Mouse (Mus musculus) adrenal gland, adult 2 months (tissue): ENCODE measurements at regions not wholly inside any gene's neighbourhood (a gene's known extent, or its start where the extent isn't known, plus 50 kb on each side); places are given as distances from the start of the nearest gene placed in this dataset.

ENCODE experiments used
- DNase-seq: peaks from one replicate; pipeline ENCODE4 v3.0.0; 2021

DNA sequence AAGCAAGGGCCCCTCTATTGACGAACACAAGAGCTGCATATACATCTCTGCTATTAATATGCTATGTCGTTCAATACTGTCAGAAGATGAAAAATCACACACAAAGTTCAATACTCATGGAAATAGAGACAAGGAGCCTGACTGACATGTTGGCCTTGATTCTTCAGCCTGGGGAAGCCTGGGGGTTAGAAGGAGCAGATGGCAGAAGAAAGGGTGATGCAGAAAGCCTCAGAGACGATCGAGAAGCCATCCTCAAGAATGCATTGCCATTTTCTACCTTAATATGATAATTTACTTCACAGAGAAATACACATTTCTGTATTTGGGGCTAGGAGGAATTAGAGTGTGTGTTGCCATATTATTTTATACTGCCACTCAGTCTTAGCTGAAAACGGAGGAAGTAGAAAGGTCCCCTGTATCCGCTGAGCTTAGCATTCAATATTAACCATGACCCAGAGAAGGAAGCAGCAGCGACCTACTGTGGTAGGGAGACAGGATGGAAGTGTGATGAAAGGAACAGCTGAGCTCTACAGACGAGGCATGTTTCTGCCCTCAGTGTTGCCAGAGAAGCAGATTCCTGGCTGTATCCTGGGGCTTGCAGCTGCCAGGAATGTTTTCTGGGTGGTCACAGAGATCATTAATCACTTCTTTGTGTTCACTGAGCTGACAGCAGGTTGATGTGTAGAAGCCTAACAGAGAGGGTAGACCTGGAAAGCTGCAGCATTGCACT, 105.2 kb downstream of the Lrig3 start:
- DNase-seq: no peak

DNA sequence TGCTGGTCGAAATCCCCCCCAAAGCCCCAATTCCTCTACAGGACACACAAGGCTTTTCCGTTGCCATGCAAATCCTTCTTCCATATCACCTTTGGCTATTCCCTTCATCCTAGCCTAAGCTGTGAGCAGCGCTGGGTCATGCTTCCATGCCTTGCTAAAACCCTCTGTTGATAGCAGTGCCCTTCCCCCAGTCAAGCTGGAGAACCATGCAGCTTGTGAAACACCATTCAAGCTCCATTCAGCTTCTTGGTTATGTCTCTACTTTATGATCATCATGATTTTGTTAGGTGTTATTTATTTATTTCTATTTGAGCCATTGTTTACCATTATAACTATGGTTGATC, 105.7 kb downstream of the Lrig3 start:
- DNase-seq: no peak

DNA sequence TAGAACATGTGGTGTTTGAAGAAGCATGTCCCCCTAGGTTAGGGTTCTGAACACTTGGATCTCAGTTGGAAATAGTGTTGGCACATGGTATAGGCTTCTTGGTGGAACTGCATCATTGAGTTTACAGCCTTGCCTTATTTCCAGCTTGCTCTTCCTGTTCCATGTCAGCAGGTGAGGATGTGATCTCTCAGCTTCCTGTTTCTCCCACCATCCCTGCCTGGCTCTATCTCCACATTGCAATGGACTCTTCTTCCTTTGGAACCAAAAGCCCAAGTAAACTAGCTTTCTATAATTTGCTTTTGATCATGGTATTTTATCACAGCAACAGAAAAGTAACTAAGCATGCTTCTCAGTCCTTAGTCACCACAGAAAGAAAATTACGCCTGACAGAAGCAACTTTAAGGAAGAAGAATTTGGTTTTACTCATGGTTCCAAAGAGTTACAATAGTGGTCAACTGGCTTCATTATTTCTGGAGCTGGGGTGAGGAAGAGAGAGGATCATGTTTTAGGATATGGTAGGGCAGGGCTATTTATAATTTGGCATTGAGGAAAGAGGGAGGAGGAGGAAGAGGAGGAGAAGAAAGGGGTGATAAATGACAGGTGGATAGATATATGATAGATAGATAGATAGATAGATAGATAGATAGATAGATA, 111.5 kb downstream of the Lrig3 start:
- DNase-seq: no peak

DNA sequence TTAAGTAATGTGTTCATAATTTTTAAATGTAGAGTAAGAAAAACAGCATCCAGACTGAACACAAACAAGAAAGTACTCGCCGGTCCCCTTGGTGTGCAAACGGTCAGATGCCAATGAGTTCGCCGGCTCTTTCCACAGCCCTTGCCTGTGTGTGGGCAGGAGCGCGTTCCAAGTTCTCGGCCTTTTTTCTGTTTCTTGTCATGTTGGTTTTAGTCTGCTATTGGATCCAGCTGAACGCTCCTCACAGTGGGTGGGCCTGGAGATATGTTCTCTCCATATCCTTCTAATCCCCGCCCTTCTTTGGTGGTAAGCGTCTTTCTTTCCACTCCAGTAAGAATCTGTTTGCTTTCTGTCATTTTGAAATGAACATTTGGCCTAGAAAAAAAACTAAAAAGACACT, 116.6 kb downstream of the Lrig3 start:
- DNase-seq: no peak

DNA sequence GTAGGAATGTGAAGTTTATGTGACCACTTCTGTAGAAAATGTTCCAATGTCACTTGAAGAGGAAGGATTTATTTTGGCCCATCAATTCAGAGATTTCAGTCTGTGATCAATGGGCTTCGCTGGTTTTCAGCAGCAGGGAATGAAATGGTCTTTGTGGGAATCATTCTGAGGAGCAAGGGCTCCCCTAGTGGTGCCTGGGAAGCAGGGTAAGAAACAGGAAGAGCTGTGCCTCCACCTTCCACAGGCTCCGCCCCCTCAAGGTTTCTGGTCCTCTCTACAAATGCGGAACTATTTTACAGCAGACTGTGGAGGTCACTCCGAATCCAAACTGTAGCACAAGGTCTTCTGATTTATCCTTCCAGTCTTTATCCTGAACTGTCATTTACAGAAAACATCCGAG, 120.7 kb downstream of the Lrig3 start:
- no peak for DNase-seq

DNA sequence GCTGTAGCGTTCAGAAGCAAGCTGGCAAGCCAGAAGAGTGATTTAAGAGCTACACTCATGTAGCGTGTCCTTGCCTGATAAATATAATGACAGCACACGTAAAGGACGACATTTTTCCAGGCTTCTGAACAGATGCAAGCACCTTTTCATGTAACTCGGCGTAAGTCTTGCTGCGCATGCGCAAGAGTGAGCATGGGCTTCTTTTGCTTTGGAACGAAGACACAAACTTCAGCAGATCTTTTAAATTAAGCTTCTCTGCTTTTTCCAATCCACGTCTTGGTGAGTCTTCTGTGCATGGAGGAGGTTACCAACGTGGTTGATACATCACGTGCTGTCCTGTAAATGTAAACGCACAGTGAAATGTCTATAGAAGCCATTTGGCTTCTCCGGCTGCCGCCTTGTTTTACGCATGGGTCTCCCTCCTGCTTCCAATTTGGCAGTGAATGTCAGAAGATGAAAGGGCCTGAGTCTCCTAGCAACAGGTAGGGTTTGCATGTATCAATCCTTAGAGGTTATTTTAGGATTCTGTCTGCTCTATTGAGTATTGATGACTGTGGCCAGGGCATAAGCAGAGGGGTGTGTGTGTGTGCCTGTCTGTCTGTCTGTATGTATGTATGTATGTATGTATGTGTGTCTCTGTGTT, 128.4 kb downstream of the Lrig3 start:
- DNase-seq: no peak

DNA sequence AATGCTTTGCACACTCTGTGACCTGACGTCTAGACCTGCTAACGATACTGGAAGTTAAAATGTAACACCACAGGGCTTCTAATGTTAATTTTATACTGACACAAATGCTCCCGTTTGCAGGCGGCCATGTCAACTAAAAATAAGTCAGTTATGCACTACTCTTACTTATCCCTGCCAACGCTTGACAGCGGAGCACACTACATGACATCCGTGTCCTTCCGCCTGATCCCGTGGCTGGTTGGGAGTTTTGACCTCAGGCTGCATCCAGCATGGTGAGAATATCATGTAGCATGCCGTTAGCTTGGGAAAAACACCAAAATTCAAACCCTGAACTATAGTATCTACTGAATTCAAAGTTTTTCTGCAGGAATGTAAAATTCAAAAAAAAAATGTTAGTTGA, 131.9 kb downstream of the Lrig3 start:
- no peak for DNase-seq

DNA sequence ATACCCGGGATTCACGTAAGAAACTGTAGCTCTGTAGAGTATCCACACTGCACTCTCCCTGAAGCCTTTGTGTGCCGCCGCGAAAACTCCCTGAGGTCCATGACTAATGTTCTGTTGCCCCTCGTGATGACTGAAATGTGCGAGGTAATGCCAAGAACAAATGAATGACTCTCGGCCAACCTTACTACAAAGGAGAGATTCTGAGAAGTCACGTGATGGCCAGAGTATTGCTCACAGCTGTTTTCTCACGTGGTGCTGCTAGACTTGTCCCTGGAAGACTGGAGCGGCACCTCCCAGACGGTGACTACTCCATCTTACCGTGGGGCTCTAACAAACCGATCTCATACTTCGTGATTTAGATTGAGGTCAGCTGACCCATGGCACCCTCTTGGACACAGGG, 136.9 kb downstream of the Lrig3 start:
- DNase-seq: no peak

DNA sequence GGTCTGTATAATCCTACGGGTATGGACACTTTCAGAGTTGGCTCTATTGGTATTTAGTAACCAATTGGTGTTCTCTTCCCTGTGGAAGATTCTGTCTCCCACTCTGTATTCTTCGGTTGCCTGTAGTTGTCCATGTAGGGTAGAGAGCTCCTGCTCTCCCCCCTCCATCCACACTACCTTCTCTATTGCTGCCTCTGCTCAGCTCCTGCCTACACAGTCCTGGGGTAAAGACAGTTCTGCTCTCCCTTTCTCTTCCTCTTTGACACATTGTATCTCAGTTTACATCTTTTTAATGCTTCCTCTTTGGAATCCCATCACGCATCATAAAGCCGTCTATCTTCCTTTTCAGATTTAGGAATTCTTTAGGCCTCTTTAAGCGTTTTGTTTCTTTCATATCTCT, 147.1 kb downstream of the Lrig3 start:
- DNase-seq: no peak

DNA sequence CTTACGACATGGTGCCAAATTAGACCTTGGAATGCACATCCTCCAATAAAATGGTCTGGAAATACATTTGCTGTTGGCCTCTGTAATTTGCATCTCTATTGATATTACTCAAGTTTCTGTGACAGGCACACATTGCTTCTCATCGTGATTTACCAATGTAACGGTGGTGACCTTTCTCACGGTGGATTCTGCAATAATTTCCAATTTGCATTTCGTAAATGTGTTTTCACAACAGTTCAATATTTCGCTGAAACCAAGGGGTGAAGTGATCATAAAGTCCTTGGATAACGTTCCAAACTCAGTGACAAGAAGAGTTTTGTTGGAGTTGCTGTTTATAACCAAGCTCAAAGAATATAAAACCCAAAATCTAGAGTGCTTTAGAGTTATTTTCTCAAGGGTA, 149.4 kb downstream of the Lrig3 start:
- DNase-seq: peak; percentile 29

DNA sequence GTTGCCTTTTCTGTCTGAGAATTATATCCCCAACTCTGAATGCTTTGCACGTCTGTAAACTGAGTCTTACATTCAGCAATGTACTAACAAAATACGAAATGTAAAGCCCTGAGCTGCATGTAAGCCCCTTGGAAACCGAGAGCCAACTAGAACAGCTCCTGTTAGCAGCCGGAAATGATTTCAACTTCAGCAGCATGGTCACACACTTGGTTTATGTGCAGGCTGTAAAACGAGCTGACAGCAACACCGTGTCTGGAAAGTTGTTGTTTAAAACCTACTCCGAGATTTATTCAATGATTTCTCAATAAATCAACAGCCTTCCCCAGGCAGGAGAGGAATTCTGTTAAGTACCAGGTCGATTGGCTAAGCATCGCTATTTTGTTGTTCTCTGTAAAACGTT, 155.7 kb downstream of the Lrig3 start:
- no peak for DNase-seq

DNA sequence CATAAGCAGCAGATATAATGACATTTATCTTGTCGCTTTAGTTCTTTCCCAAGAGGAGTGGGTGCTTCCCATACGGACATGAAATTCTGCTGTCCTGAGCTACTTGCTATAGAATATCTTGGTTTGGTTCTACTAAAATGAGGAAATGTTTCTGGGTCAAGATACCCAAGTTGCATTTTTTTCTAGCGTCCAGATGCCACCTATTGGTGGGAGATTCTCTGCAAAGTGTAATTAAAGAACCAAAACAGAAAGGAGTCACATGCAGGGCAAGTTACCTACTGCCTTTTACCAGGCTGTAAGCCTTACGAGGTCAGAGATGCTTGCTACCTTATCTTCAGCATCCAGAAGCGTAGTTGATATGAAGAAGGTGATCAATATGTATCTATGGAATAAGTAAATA, 156.5 kb downstream of the Lrig3 start:
- DNase-seq: no peak

DNA sequence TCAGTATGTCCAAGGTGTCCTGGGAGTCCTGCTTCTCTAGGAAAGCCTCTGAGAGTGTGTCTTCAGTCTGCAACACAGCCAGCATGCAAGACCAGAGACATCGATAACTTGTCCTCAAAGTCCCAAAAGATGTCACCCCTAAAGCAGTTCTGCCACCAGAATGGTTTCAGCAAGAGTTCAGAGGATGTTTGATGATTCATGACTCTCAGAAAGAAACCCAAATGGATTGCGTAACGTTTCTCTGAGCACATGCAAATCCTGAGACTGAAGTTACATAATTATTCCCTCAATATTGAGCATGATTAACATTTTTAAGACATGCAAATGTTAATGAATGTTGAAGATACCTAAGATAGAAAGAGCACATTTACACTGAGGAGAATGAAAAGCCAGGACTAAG, 167.2 kb downstream of the Lrig3 start:
- DNase-seq: no peak

DNA sequence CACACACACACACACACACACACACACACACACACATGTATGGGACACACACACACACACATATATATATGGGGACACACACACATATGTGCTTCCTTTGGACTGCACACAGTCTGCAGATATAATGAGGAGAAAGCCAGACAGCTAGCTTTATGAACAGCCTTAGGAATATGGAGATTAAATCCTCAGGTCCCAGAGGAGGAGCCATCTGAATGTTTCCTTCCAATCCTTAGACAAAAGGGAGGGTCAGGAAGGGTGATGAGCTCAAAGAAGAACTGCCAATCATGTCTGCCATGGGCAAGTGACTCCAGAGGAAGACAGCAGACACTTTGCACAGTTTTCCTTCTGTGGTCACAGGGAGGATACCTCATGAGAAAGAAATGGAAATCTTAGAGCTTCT, 168.0 kb downstream of the Lrig3 start:
- no peak for DNase-seq

DNA sequence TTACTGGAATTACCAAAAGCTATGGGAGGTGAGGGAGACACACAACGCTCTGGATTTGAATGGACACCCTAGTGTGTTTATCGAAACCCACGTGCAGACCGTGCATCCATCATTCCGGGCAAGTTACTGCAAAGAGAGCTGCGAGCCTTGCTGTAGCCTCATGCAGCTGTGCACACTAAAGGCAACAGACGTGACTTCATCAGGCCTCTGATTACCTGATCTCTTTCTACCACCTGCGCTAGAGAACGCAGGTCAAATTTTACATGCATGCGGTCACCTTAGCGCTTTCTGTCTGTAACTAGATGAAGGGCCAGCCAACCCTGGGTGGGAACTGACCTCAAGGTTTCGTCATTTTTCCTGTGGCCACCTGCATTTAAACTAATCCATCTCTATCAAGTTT, 172.6 kb downstream of the Lrig3 start:
- DNase-seq: no peak

DNA sequence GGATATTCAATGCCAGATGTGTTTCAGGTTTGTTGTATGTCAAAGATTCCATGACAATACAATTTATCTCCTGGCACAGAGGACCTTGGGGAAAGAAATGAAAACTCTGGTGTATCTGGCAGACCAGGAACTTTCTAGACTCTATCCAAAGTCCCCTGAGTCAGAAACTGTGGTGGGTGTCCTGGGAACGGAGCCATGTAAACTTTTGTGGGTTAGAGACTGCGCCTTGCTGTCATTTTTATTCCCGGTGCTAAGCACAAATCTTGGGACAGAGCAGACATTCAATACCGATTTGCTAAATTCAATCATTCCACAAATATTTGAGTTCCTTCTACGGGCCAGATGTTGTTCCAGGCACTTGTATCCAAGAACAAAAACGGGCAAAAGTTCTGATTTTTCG, 175.6 kb downstream of the Lrig3 start:
- no peak for DNase-seq

DNA sequence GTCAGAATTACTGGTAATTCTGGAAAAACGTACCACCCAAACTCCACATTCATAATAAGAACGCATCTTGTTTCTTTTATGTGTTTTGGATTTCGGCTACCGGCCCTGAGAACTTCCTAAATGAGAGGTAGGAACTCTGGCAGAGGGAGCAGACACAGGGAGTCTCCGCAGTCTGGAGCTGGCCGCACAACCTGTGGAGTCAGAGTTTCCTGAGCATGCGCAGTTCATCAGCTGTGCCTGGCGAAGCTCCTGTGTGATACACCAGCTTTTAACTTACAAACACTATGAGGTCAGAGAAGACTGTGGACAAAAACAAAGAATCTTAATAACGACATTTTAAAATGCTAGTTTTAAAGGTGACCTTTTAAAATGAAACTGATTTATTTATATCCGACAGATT, 177.9 kb downstream of the Lrig3 start:
- peak; percentile 9 for DNase-seq

DNA sequence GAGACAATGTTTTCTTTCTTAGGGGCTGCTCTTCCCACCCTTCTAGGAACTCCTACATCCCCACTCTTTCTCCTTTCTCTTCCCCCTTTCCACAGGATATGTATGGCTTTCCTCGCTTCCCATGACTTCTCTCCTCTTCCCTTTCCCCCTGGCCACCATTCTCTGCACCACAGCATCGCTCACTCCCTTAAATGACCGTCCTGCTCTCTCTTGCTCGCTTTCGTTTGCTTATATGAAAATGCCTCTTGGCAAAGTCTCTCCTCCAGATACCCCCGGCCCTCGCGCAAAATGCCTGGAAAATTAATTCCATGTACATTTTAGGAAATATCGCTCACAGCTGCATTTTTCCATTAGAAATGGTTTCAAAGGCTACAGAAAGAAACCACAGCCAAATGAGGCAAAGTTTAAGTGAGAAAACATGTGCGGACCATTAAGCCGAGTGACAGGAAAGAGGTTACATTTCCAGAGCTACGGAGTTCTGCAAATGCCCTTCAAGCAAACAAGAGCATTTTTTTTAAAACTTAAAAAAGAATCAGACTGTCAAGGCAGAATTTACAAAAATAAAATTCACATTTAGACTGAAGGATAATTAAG, 178.7 kb downstream of the Lrig3 start:
- DNase-seq: no peak

DNA sequence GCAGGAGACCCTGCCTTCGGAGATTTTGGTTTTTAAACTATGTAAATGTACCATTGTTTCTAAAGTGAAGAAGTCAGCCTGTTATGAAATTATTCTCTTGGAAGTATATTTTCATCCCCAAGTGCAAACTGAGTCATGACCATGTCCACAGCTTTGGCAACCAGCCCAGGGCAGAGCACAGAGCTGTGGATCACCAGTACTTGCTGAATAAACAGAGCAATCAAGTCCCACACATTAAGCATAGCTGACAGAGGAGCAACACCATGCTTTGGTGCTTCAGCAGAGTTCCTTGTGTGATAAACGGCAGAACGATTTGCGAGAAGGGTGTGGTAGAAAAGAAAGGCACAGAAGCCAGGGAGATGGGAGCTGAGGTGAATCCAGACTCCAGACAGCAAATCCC, 191.3 kb downstream of the Lrig3 start:
- DNase-seq: peak; percentile 31

DNA sequence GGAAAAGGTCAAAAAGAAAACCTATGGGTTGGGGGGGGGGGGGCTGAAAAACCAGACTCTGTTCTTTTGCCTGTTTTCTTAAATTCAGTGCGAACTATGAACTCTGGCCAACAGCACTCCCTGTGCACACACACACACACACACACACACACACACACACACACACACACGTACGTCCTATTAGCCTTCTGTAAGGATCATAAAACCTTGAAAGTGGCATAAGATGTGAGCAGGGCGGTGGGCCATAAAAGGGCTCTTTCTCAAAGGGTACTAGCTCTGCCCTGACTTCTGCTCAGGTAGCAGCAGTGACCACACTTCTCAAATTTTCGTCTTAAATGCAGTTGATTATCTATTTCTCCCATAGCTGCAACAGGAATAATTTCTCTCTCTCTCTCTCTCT, 199.2 kb downstream of the Lrig3 start:
- DNase-seq: no peak

DNA sequence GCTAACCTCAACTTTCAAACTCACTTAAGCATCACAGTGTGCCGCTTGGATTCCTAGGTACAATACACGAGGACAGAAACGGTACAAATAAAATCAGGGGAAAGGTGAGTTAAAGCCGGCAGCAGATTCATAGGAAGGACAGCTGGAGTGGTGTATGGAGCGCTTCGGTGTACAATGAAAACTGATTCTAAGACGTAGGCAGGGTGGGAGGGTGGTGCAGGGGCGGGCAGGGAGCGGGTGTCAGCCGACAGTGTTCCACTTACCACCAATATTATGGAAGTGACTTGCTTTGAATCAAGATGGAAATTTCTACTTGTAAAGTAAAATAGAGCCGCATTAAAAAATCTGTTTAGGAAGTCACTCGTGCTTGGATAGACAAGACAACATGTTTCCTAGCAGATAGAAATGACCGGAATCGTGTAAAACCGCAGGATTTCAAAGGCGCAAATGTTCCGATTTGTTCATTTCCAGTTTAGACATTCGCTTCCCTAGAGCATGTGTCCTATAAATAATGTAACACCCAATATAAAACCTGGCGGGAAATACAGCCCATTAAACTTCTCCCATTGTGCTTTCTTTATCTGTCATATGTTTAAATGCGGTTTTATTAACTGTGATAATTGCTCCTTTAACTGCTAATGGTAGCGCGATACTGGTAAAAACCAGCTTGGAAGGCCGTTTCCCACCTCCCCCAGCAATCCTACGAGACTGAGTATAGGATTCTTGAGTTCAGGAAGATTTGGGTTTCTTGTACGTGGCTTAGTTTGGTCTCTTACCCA, 203.3 kb downstream of the Lrig3 start:
- DNase-seq: no peak

DNA sequence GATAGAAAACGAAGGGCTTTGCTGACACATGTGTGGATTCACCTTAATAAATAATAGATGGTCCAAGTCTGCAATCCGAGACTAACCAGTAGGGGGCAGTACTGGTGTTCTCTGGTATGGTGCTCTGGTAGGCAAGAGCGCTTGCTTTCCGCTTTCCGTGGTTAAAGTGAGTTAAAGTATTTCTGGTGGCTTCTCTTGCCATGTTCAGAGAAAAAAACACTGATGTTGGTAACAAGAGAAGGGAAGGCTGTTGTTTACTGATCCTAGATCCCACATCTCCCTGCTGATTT, 203.9 kb downstream of the Lrig3 start:
- peak; percentile 40 for DNase-seq
